Mouse (Mus musculus): Measurements from ENCODE around the gene Fhit.

DNA sequence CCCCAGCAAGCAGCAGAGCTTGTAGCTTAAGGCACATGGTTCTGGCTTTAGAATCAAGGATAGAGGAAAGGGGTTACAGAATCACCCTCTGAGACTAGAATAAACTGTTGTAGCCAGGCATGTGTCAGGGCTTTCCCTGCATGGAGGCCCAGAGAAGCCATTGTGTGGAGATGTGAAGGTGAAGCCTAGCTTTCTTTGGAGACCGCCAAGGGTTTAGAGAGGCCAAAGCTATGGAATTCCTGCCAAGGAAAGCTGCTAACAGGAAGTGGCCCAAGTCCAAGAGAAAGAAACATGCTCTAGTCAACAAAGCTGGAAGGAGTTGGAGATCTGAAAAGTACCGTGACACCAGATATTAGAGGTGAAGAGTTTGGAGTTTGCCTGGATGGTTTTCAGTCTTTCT, 1262.3 kb downstream of the Fhit start:
- no peak for TF ChIP-seq CTCF (IDR thresholded peaks at IDR 0.05; ENCODE audit: insufficient read depth, low read length)
- TF ChIP-seq POLR2A (IDR thresholded peaks at IDR 0.05; ENCODE audit: borderline replicate concordance, extremely low read depth, low read depth, low read length), result no peak
